Mouse (Mus musculus) olfactory bulb, adult 2 months (tissue): ENCODE measurements around the gene Tradd. TPM values are rescaled to one million over a fixed set of nuclear protein-coding genes. Genes with fewer than 3 reads are reported as not detected.
A peak's percentile ranks its signal among the peaks of the same experiment; 100 is the strongest.

Experiments used
- H3K27ac ChIP-seq: fragments of 200-500 bp; 2 replicates; pipeline ENCODE4 v1.5.1; 2012; ENCODE audit warnings: low read depth, low read length; ENCODE audit not compliant: insufficient read depth
- H3K4me1 ChIP-seq: fragments of 200-500 bp; 2 replicates; pipeline ENCODE4 v1.6.1; 2012; ENCODE audit warnings: low read length; ENCODE audit not compliant: control insufficient read depth, insufficient read depth
- H3K4me3 ChIP-seq: fragments of 200-500 bp; 2 replicates; pipeline ENCODE4 v1.5.1; 2012; ENCODE audit warnings: mild to moderate bottlenecking, low read depth, low read length, moderate library complexity; ENCODE audit not compliant: insufficient read depth
- CTCF ChIP-seq: fragments of 200-500 bp; IDR thresholded peaks from 2 replicates; pipeline ENCODE4 v1.5.1; 2012; ENCODE audit warnings: low read depth, mild to moderate bottlenecking, low read length, moderate library complexity; ENCODE audit not compliant: insufficient read depth
- POLR2A ChIP-seq: fragments of 200-500 bp; IDR thresholded peaks from 2 replicates; pipeline ENCODE4 v1.6.1; 2012; ENCODE audit warnings: mild to moderate bottlenecking, low read depth, low read length, moderate library complexity; ENCODE audit not compliant: insufficient read depth
- WGBS: fragments of 180-500 bp; shearing (Covaris S2); methylation state at CpG from one replicate; pipeline ENCODE4 v1.1.7; 2018; 5-methylcytosine and 5-hydroxymethylcytosine counted together
- polyA plus RNA-seq: library from polyadenylated mRNA; stranded (reverse); fragments of >200 nt; gene quantifications from 2 replicates; pipeline ENCODE4 v1.2.4, GENCODE M21; 2012; ENCODE audit warnings: low replicate concordance; ENCODE audit not compliant: missing spikeins, insufficient read depth, insufficient read length

Tradd gene
- polyA plus RNA-seq, 1 experiment = not detected

- no peak for TF ChIP-seq CTCF
- no peak for TF ChIP-seq POLR2A
- H3K27ac ChIP-seq = no peak overlapping the region
- H3K4me1 ChIP-seq = no peaks in the 10 kb centered on the region
- WGBS = 72% methylated on average over 12 of the region's 12 CpGs
- no peak overlapping the region for H3K4me3 ChIP-seq
Measured at GRCm38 (mm10) chr8:105231503-105232320, 32.7 kb downstream of the Tradd start.

GRCm38 (mm10) chr8:105225917-105226316 is 38.5 kb downstream of the Tradd start:
- H3K4me3 ChIP-seq = no peak overlapping the region
- 9% methylated on average over 6 of the region's 6 CpGs for WGBS
- TF ChIP-seq POLR2A = no peak
- no peak for TF ChIP-seq CTCF
- H3K27ac ChIP-seq = no peak overlapping the region
- peaks cover 8% of the 10 kb centered on the region; the same call in 1 of the 2 replicates for H3K4me1 ChIP-seq

- H3K4me3 ChIP-seq = peak overlapping the region; percentile 85
- WGBS = under 1% methylated on average over 27 of the region's 27 CpGs
- H3K4me1 ChIP-seq = peaks cover 8% of the 10 kb centered on the region; the same call in 1 of the 2 replicates
- no peak for TF ChIP-seq CTCF
- no peak; the same call in 1 of the 2 replicates for TF ChIP-seq POLR2A
- H3K27ac ChIP-seq = no peak overlapping the region
Measured at GRCm38 (mm10) chr8:105225272-105225593, 39.2 kb downstream of the Tradd start.

- TF ChIP-seq CTCF (no peak), POLR2A (peak; percentile 94)
- WGBS = under 1% methylated on average over 34 of the region's 34 CpGs
- H3K4me3 ChIP-seq = peak within 1 kb of the TSS; percentile 85
Measured at GRCm38 (mm10) chr8:105224413-105225271, 39.8 kb downstream of the Tradd start, which contains the start of gene D230025D16Rik. D230025D16Rik (plus strand) TSS chr8:105225145.

GRCm38 (mm10) chr8:105223850-105224249 is 40.6 kb downstream of the Tradd start:
- Histone ChIP-seq H3K4me1 (peaks cover 8% of the 10 kb centered on the region; the same call in 1 of the 2 replicates), H3K27ac (no peak overlapping the region), H3K4me3 (no peak overlapping the region)
- TF ChIP-seq POLR2A = no peak
- TF ChIP-seq CTCF = no peak
- WGBS = 40% methylated on average over 7 of the region's 7 CpGs

More at GRCm38 (mm10) chr8:105224413-105225271, 39.8 kb downstream of the Tradd start, which contains the start of gene D230025D16Rik:
- Histone ChIP-seq H3K4me1 (peaks cover 8% of the 10 kb centered on the region; the same call in 1 of the 2 replicates), H3K27ac (peak within 1 kb of the TSS; percentile 83)

- 81% methylated on average over 5 of the region's 5 CpGs for WGBS
- no peak for TF ChIP-seq POLR2A
- no peak for TF ChIP-seq CTCF
- Histone ChIP-seq H3K4me3 (no peak overlapping the region), H3K27ac (no peak overlapping the region), H3K4me1 (no peaks in the 10 kb centered on the region)
Measured at GRCm38 (mm10) chr8:105217926-105218522, 46.4 kb downstream of the Tradd start.

- H3K27ac ChIP-seq = no peak overlapping the region
- 92% methylated on average over 5 of the region's 5 CpGs for WGBS
- TF ChIP-seq CTCF (no peak), POLR2A (no peak)
- H3K4me3 ChIP-seq = no peak overlapping the region
- H3K4me1 ChIP-seq = no peaks in the 10 kb centered on the region
Measured at GRCm38 (mm10) chr8:105214104-105214503, 50.3 kb downstream of the Tradd start.

GRCm38 (mm10) chr8:105209153-105210110 is 55.0 kb downstream of the Tradd start:
- no peak overlapping the region for H3K27ac ChIP-seq
- H3K4me1 ChIP-seq = no peaks in the 10 kb centered on the region
- no peak for TF ChIP-seq CTCF
- TF ChIP-seq POLR2A = no peak
- WGBS = 71% methylated on average over 1 of the region's 1 CpGs
- no peak overlapping the region for H3K4me3 ChIP-seq

Other genes starting within 250 kb of the Tradd start
- not detected in 2 replicates for gene Ces3a, start 216.0 kb downstream of the Tradd start, polyA plus RNA-seq
- gene Ces3b, start 180.9 kb downstream of the Tradd start, polyA plus RNA-seq = not detected in 2 replicates
- gene Ces4a, start 132.8 kb downstream of the Tradd start, polyA plus RNA-seq = not detected in 2 replicates
- not detected in 2 replicates for gene Cbfb, start 93.9 kb downstream of the Tradd start, polyA plus RNA-seq
- not detected in 2 replicates for gene D230025D16Rik, start 39.5 kb downstream of the Tradd start, polyA plus RNA-seq
- not detected in 2 replicates for gene B3gnt9, start 9.5 kb downstream of the Tradd start, polyA plus RNA-seq
- gene Fbxl8, start within 50 bp of the Tradd start, polyA plus RNA-seq = not detected in 2 replicates
- not detected in 2 replicates for gene Hsf4, start 5.2 kb upstream of the Tradd start, polyA plus RNA-seq
- gene Nol3, start 11.5 kb upstream of the Tradd start, polyA plus RNA-seq = not detected in 2 replicates
- not detected in 2 replicates for gene 4931428F04Rik, start 25.3 kb upstream of the Tradd start, polyA plus RNA-seq
- gene Exoc3l, start 31.5 kb upstream of the Tradd start, polyA plus RNA-seq = not detected in 2 replicates
- not detected in 2 replicates for gene E2f4, start 33.1 kb upstream of the Tradd start, polyA plus RNA-seq
- gene Elmo3, start 41.0 kb upstream of the Tradd start, polyA plus RNA-seq = not detected in 2 replicates
- not detected in 2 replicates for gene Lrrc29, start 61.7 kb upstream of the Tradd start, polyA plus RNA-seq
- gene Tmem208, start 61.7 kb upstream of the Tradd start, polyA plus RNA-seq = not detected in 2 replicates
- gene Fhod1, start 83.3 kb upstream of the Tradd start, polyA plus RNA-seq = not detected in 2 replicates
- gene Slc9a5, start 84.2 kb upstream of the Tradd start, polyA plus RNA-seq = not detected in 2 replicates
- gene Plekhg4, start 108.7 kb upstream of the Tradd start, polyA plus RNA-seq = not detected in 2 replicates
- not detected in 2 replicates for gene Kctd19, start 148.9 kb upstream of the Tradd start, polyA plus RNA-seq
- gene Lrrc36, start 149.0 kb upstream of the Tradd start, polyA plus RNA-seq = not detected in 2 replicates
- not detected in 2 replicates for gene Tppp3, start 206.9 kb upstream of the Tradd start, polyA plus RNA-seq
- gene Zdhhc1, start 232.3 kb upstream of the Tradd start, polyA plus RNA-seq = not detected in 2 replicates